Mouse (Mus musculus) lung, adult 18-20 months (tissue): ENCODE results near the gene Tatdn2.
"Not testable (repeated sequence)": the region's sequence is repeated elsewhere in the genome, so short reads cannot be mapped to it uniquely, and the experiment has no call there.

Experiments used
- DNase-seq, 2 experiments: peaks; one replicate each; pipeline ENCODE4 v3.0.0; 2022; ENCODE audit warnings: mixed read lengths in 2 of 2

Tatdn2 gene

DNA sequence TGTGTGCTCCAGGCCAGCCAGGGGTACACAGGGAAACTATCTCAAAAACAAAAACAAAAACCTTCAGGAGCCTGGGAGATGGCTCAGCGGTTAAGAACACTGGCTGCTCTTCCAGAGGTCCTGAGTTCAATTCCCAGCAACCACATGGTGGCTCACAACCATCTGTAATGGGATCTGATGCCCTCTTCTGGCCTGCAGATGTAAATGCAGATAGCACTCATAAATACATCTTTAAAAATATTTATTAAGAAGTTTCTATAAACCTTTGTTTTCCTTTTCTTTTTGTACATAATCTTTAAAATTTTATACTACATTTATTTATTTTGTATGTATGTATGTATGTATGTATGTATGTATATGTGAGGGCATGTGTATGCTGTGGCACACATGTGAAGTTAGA lies 24.8 kb upstream of the Tatdn2 start:
- not testable (repeated sequence) for DNase-seq

DNA sequence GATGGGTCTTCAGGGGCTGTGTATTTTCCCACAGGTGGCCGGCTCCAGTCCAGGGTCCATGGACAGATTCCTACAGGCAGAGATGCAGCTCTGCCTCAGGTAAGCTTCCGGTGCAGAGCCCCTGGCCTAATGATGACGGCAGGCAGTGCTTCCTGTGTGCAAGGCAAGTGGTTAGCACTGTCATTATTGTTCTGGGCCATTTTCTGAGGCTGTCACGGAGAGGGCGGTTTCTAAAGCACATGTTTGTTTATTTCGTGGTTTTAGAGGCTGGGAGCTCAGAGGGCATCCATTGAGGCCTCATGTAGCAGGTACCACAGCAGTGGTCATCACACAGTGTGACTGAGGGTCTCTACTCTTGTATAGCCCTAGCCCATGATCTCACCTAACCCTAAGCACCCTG lies 23.9 kb upstream of the Tatdn2 start:
- DNase-seq = no peak

DNA sequence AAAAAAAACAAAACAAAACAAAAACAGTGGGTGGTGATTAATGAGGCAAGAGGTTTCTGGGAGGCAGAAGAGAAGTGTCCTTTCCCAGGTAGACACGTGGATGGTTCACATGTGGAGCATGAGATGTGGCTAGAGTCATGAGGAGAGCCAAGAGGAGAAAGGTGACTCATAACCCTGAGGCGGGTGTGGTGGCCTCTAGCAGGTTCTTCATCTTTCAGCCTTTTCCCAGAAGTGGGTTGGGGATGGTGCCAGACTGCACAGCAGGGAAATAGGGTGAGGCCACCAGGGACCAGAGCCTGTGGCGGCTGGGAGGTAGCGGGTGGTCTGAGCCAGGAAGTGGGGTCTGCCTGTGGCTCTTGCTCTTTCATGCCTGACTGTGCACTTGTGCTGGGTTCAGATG lies 21.6 kb upstream of the Tatdn2 start:
- peak; percentile 81 to 87 for DNase-seq

DNA sequence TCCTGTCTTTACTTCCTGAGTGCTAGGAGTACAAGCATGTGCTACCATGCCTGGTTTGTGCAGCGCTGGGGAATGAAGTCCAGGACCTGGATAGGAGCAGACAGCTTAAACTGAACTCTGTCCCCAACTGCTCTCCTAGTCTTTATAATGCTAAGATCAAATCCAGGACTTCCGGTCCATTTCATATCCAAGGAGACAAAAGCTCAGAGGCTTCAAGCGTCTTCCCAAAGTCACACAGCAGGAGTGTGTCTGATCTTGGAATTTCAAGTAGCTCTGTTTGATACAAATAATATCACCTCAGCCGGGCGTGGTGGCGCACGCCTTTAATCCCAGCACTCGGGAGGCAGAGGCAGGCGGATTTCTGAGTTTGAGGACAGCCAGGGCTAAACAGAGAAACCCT lies 20.9 kb upstream of the Tatdn2 start:
- DNase-seq = no peak

DNA sequence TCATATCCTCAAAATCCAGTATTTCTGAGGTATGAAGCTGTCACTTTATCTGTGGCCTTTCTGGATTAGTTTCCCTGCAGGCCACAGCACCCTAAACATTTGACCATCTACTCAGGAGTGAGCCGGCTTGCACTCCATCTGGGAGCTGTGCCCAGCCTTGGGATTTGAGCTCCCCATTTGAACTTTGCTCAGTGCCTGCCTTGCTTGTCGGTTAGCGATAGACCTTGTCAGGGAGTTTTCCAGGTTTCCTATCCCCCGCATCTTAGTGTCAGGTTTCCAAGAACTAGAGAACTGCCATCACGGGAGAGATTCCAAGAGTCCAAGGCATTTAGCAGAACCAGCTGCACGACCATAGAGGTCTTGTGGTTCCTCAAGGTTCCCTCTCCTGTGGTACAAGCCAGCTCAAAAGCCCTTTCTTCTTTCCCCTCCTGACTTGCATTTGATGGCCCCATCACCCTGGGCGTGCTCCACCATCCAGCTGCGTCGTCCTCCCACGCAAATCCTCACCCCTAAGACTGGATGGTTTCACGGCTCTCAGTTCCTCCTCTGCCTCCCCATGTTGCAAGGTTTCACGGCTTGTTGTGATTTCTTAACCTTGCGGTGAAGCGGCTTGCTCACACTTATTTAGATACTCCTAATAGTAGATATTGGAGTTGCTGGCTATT lies 19.6 kb upstream of the Tatdn2 start:
- peak; percentile 65 to 68 for DNase-seq

DNA sequence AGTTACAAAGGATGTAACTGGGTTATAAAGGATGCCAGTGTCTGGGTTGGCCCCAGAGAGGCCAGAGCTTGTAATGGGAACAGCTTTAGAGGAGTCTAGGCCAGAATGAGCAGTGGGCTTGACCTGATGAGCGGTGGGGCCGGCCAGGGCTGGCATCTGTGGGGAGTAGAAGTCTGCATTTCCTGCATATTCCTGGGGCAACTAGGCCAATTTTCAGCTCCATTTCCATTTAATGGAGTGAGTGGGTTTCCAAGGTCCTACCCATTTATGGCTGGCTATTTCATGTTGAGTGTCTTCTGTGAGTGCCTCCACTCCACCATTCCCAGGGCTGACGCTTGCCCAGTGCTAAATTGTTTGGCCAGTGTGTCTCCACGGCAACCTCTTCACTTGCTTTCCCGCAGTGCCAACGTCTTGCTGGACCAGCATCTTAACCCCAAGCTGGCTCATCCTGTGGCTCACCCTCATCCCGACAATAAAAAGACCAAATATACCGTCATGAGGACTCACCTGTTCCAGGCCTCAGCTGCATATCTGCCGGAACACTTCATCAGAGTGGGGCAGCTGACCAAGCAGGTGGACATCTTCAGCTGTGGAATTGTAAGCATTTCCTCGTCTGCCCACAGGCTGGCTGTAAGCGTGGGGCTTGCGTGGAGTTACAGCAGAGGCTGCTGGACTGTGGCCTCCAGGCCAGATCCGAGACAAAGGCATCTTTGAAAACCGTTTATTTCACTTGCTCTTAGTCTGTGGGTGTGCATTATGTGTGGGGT lies 18.4 kb upstream of the Tatdn2 start:
- no peak for DNase-seq

DNA sequence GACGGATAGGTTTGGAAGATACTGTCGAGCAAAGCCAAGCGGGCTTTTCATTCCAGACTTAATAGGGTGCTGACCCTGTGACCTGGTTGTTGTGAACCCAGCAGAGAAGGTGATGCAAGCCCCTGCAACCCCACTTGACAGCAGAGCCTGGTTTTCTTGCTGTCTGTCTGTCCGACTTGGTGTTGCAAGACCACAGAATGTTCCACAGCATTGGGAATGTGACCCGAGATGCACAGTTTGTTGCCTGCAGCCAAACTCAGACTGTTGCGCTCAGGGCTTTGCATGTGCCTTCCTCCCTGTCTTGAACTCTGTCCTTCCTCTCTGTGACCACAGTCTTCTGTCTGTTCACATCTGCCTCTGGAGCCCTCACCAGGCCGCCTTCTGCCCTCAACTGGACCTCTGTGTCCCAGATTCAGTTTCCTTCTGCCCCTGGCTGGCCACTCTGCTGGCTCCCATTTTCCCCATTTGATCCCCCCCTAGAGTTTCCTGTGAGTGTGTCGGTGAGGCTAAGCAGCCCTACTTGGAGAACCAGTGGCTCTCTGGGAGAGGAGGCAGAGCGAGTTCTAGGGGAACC lies 16.8 kb upstream of the Tatdn2 start:
- peak in 1 of 2 experiments; percentile 36 for DNase-seq

DNA sequence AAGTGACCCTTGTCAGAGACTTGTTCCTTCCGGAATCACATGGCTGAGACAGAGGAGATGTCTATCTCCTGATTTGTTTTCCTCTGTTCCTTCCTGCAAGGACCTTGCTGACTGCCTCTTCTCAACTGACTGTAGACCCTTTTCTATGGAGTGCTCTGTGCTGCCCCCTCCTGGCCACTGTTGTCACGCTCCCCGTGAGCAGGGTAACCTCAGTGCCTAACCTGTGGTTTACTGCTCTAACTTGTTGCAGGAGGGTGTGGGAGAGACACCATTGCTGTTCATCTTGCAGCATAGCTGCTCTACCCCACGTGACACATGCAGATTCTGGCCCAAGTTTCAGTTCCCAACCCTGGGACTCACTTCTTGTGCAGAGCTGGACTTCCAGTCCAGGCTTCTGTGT lies 15.6 kb upstream of the Tatdn2 start:
- peak; percentile 90 to 93 for DNase-seq

DNA sequence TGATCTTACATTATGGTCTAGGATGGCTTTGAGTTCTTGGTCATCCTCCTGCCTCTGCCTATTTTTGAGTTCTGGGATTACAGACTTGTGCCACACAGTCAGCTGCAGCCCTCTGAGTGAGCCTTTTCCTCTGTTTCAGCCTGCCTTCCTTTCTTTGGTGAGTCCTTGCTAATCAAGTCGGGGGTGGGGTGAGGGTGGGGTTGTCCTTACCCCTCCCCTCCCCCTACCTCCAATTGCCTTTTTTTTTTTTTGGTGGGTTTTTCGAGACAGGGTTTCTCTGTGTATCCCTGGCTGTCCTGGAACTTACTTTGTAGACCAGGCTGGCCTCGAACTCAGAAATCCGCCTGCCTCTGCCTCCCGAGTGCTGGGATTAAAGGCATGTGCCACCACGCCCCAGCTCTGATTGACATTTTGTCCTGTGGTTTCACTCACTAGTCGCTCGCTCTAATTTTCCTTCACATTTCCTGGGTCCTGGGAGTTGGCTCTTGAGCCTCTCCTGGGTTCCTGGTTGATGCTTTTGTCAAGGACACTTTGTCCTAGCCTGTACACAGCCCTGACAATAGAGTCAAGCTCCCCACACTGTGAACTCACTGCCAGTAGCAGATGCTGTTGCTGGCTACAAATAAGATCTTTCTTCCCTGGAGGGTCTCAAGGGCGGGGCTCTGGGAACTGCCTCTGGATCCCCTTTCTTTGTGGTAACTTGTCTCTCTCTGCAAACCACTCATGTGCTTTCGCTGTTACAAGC lies 13.6 kb upstream of the Tatdn2 start:
- no peak for DNase-seq

DNA sequence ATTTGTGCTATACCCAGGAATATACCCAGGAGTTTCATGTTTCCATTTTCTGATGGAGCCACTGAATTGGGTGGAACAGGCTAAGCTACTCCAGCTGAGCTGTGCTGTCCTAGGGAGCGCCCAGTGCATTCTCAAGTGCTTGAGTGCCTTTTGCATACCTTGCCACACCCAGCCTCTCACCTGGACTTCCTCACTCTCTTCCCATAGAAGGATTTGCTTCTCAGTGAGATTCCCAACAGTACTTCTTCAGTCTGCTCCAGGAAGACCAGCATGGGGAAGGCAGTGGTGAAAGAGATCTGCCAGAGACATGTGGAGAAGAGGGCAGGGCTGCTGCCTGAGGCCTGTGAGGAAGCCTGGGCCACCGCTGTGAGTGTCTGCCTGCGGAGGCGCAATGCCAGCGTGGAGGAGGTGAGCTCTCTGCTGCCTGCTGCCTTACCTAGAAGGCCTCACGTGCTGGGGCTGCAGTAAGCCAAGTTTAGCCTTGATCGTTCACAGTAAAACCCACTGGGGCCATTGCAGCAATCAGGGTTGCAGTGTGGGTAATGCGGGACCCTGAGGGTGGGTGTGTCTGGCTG lies 10.2 kb upstream of the Tatdn2 start:
- DNase-seq = peak; percentile 82 to 88

DNA sequence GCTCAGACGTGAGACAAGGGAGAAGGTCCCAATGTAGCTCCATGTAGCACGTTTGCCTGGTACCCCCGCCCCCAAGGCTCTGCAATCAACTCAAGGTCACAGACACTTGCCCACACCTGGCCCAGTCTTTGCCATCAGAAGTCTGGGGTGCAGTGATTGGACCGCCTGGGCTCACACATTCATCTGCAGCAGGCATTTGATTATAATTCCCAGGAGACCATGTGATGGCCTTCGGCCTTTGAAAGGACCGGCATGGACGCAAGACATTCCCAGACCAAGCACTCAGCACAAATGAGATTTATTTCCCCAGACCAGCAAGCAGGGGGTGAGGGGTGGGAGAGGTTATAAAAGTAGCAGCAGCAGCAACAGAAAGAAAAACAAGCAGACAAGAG lies 6.8 kb upstream of the Tatdn2 start:
- DNase-seq = no peak

DNA sequence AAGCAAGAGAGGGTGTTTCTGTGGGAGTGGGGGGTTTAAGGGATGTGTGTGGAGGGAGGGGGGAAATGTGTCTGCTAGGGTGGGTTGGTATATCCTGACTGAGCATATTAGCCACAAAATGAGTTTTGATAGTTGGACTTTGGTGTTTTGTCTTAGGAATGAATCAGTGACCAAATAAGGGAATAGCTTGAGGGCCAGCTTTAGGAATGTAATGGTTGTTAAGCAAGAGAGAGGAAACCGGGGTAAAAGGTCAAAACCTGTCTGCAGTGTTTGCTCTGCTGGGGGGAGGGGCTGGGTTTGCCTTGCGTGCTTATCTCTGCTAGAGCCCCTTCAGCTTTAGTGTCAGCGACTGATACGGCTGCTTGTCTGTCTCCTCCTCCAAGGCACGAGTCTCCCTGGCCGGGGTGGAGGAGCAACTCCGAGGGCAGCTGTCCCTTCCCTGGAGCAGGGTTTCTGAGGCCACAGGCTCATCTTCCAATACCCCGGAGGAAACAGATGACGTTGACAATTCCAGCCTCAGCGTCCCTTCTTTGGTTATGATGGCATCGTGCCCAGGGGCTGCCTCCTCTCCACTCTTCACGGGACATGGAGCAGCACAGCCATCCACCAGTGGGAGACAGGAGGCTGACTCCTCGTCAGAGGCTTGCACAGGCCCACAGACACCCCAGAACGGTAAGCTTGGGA lies 6.3 kb upstream of the Tatdn2 start:
- peak; percentile 83 to 91 for DNase-seq

DNA sequence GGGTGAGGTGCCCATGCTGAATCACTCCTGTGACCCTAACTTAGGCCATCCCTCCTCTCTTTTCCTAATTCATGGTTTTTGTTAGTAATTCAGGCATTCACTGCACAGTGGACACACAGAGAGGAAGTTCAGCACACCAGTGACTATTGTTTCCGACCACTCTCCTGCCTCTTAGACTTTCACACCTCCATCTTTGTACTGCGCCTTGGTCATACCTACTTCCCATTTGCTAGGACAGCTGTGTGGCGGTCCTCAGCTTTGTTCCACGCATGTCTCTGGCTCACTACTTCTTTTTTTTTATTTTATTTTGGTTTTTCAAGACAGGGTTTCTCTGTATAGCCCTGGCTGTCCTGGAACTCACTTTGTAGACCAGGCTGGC lies 5.8 kb upstream of the Tatdn2 start:
- no peak for DNase-seq

DNA sequence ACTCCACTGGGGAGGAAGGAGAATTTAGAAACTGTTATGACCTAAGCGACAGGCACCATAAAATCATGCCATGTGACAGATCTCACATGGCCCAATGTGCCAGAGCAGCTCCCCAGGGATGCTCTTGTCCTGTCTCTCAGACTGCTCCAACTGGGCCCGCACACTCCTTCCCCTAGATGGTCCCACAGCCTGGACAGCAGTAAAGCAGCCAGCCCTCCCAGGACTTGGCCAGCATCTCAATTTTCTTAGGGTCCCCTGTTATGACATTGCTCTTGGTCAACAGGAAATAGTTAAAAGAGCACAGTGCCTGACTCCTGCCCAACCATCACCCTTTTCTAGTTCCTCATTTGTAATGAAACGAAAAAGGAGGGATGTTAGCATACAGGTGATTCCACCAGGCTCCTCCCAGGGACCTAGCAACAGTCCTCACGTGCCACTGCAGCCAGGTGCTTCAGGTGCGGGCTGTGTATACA lies 4.2 kb upstream of the Tatdn2 start:
- no peak for DNase-seq

DNA sequence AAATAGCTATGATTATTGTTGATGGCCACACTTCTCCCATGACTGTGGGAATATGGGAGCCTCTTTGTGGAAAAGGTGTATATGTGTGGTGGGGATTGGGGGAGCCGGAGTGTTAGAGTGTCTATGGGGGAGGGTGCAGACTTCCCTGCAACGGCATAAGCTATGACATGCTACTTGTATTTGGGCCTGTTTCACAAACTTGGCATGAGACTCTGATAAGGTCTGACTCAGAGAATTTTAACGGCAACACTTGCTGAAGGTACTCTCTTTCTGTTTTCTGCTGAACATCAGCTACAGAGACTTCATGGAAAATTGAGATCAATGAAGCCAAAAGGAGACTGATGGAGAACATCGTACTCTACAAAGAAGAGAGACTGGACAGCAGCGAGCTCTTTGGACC lies 3.5 kb upstream of the Tatdn2 start:
- no peak for DNase-seq

DNA sequence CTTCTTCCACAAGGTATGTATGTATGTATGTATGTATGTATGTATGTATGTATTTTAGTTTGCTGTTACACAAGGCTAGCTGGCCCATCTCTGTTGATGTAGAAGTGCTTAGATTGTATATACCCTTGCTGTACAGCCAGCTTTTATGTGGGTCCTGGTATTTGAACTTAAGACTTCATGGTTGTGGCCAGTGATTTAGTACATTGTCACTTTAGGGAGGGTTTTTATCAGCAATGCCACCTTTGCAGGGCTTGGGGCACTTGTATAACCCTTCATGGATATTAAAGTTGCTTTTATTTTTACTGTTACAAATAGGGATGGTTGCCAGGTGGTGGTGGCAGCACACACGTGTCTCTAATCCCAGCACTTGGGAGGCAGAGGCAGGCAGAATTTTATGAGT lies 1.6 kb upstream of the Tatdn2 start:
- no peak for DNase-seq

DNA sequence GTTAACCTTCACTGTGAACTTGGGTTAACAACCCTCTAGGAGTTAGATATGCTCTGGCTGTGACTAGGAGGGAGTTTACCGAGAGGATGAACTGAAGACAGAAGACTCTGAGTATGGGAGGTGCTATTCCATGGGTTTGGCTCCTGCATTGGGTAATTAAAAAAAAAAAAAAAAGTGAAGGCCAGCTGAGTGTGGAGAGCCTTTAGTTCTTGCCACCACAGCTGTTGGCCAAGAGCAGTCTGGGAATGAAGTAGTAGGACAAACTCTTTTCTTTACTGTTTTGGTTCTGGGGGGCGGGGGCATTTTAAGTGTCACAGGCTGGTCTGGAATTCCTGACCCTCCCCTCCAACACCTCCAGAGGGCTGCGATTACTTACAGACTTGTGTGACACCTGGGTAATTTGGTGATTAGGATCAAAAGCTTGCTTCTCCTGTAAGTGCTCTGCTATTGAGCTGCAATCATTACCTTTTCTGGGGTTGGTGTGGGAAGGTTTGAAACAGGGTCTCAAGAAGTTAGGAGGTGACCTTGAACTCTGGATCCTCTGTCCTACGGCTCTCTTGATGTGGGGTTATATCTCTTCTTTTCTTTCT lies 989 bp upstream of the Tatdn2 start:
- DNase-seq = no peak

DNA sequence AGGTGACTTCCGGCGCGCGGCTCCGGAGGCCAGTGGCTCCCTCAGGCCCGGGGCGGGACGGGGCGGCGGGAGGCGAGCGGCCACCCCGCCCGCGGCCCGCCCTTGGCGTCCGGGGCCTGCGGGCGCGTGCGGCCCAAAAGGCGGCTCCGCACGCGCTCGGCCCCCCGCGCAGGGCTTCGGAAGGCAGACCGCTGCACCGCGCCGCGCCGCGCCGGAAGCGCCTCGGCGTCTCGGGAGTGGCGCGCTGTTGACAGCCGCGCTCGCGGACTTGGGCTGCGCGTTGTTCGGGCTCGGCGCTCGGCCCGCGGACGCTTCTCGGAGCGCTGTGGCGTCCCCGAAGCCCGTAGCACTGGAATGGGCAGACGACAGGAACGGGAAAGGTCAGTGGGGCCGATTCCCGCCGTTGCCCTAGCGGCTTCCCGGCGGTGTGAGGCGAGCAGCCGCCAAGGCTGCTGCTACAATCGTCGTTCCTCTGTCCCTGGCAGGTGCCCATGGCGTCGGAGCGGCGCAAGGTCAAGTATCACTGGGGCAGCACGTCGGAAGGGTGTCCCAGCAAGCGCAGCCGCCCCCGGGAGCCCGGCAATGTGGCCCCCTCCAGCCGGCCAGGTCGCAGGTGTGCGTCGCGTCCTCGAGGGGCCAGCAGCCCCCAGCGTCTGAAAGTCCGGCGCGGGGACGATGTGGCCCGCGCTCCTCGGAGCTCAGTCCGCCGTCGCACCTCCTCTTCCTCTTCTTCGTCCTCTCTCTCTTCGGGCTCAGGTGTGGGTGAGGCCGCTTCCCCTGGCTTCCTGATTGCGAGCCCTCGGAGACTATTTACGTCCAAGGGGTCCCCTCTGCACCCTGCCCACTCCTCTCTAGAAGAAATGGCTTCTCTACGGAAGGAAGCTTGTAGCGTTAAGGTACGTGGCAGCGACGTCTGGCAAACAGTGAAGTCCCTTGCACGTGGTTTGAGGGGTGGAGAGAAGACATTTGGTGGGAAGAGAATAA lies 664 bp downstream of the Tatdn2 start:
- peak; percentile 37 to 42 for DNase-seq

DNA sequence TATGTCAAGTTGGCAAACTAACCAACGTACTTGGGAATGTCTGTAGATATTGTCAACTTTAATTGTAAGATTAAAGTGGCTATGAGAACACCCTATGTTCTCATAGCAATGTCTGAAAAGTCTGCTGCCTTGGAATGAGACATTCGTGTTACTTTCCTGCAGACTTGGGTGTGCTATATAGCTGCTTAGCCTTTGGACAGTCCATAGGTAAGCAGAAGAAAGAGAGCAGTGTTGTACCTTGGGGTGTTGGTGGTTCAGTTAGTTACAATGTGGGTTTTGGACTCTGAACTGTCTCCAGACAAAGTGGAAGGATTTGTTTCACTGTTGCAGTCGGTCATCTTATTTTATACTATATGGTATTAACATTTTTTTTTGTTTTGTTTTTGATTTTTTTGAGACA lies 15.9 kb downstream of the Tatdn2 start:
- no peak for DNase-seq

DNA sequence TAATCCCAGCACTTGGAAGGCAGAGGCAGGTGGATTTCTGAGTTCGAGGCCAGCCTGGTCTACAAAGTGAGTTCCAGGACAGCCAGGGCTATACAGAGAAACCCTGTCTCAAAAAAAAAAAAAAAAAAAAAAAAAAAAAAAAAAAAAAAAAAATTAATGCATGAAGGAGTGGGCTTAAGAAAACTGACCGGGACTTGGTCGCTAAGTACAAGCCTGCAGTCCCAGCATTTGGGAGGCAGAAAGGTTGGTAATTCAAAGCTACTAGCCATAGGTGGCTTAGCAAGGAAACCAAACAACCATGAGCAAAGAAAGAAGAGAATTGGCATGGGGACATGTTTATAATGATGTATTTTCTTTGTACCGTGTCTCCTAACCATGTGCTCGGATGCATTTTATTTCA lies 16.5 kb downstream of the Tatdn2 start:
- not testable (repeated sequence) for DNase-seq

DNA sequence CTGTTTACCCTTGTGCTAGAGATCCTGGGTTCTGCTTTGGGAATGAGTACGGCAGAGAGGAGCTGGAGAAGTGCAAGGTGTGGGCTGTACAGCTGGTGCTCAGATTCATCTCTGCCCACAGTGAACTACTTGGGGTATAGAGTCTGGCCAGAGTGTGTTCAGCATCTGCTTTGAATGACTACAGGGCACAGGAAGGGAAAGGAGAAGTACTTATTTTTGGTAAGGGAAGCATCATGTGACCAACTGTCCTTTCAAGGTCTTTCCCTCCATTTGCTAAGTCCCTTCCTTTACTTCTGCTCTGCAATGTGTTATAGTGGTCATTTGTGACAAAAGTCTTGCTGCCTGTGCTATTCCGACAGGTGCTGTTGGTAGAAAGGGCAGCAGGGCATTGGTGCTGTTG lies 17.4 kb downstream of the Tatdn2 start:
- DNase-seq = no peak
